Mouse (Mus musculus): Measurements from ENCODE around the gene Inhbb. TPM values are rescaled to one million over a fixed set of nuclear protein-coding genes. Genes with fewer than 3 reads are reported as not detected.

Gene Inhbb
- 0.06 and 0.11 TPM in 2 replicates for polyA plus RNA-seq (2014; fragmentation: Nextera tagmentation; extraction: Ambion mirVana)

DNA sequence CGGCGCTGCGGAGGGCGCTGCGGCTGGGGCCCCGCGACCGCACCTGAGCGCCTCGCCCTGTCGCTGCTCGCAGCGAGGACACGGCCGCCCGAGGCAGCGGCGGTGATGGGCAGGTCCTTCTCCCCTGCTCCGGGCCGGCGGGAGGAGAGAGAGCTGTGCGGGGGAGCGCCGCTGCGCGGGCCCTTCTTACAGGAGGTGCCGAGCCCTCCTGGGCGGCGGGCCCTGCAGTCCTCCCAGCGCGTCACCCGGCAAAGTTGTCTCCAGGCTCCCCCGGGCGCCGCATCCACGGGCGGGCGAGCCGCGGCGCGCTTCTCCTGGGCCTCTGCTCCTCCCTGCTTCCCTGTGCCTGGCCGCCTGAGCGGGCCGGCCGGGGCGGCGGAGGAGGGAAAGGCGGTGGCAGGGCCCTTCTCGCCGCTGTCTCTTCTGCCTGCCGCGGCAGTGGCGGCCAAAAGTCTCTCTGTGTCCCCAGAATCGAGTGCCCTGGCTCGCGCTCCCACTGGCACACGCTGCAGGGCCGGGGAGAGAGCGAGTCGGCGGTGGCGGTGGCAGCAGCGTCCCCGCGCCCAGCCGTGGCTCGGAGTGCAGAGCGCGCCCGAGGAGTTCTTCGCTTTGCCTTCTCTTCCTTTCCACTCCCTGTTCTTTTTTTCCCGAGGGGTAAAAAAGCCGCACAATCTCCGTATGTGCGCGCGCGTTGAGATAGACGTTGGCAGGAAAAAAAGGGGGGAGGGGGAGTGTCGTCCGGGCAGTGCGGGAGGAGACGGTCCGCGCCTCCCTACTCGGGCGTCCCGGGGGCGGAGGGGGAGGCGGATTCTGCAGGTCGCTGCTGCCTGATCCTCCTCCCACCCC is at the start of gene Inhbb:
TSS of gene Inhbb (minus strand) at position 673 of the 846 bp plus-strand sequence.
- Histone ChIP-seq H3K27ac (ENCODE audit: low read depth, low read length) (no peak within 1 kb of the TSS), H3K27me3 (replicated peaks; ENCODE audit: control insufficient read depth, insufficient read depth, low read length) (peaks cover 81% of the 10 kb centered on the region), H3K4me1 (replicated peaks; ENCODE audit: control insufficient read depth, insufficient read depth, low read length) (peaks cover 6% of the 10 kb centered on the region; the same call in 1 of the 2 replicates), H3K36me3 (ENCODE audit: control insufficient read depth, insufficient read depth, low read length) (no peaks in the 10 kb centered on the region), H3K9ac (ENCODE audit: low read depth, low read length) (peak within 1 kb of the TSS; percentile 34; the same call in 1 of the 2 replicates), H3K9me3 (ENCODE audit: control insufficient read depth, low read length) (no peaks in the 10 kb centered on the region), H3K4me2 (peak within 1 kb of the TSS; percentile 86), H3K4me3 (ENCODE audit: low read depth, low read length) (peak within 1 kb of the TSS; percentile 60)
- ATAC-seq (replicated peaks; ENCODE audit: low FRiP score): peak; percentile 13; the same call in 1 of the 2 replicates
- DNase-seq (ENCODE audit: low spot score): peak; percentile 58
- under 1% methylated on average over 74 of the region's 92 CpGs for WGBS

DNA sequence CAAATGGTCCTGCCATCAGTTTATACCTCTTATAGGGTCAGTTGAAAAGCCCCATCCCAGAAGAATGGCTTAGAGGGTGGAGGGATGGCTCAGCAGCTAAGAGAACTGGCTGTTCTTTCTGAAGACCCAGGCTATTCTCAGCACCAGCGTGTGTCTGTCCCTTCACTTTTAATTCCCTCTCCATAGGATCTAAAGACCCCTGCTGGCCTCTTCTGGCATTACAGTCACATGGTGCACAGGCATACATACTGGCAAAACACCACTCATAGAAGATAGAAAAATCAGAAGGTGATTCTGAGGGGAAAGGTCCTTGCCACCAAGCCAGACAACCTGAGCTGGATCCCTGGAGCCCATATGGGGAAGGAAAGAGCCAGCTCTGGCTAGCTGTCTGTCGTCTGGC is 41.3 kb upstream of the Inhbb start:
- Histone ChIP-seq H3K27me3 (replicated peaks; ENCODE audit: control insufficient read depth, insufficient read depth, low read length) (peaks cover 3% of the 10 kb centered on the region; the same call in 1 of the 2 replicates), H3K9me3 (ENCODE audit: control insufficient read depth, low read length) (no peaks in the 10 kb centered on the region), H3K27ac (ENCODE audit: low read depth, low read length) (no peak overlapping the region), H3K9ac (ENCODE audit: low read depth, low read length) (no peak overlapping the region), H3K36me3 (ENCODE audit: control insufficient read depth, insufficient read depth, low read length) (no peaks in the 10 kb centered on the region), H3K4me3 (ENCODE audit: low read depth, low read length) (no peak overlapping the region), H3K4me2 (no peak overlapping the region), H3K4me1 (replicated peaks; ENCODE audit: control insufficient read depth, insufficient read depth, low read length) (no peaks in the 10 kb centered on the region)
- 37% methylated on average over 2 of the region's 2 CpGs for WGBS
- no peak for DNase-seq (ENCODE audit: low spot score)
- no peak for ATAC-seq (replicated peaks; ENCODE audit: low FRiP score)

DNA sequence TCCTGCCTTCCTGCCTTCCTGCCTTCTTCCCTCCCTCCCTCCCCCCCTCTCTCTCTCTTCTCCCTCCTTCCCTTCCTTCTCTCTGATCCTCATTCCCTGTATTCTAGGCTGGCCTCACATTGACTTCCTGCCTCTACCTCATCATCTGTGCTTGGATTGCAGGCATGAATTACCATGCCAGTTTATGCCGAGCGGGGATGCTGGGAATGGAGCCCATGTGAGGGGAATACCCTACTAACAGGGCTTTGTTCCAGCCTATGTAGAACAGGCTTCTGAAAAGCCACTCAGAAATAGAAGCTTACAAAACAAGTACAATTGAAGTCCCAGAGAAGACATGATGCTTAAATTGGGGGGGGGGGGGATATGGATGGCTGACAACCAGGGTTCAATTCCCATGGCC is 38.0 kb upstream of the Inhbb start:
- no peaks in the 10 kb centered on the region for H3K36me3 ChIP-seq (ENCODE audit: control insufficient read depth, insufficient read depth, low read length)
- H3K27ac ChIP-seq (ENCODE audit: low read depth, low read length): no peak overlapping the region
- WGBS: 82% methylated on average over 2 of the region's 2 CpGs
- H3K4me3 ChIP-seq (ENCODE audit: low read depth, low read length): no peak overlapping the region
- H3K9ac ChIP-seq (ENCODE audit: low read depth, low read length): no peak overlapping the region
- DNase-seq (ENCODE audit: low spot score) (no peak), ATAC-seq (replicated peaks; ENCODE audit: low FRiP score) (no peak)
- H3K4me2 ChIP-seq: no peak overlapping the region
- peaks cover 10% of the 10 kb centered on the region for H3K27me3 ChIP-seq (replicated peaks; ENCODE audit: control insufficient read depth, insufficient read depth, low read length)
- no peaks in the 10 kb centered on the region for H3K9me3 ChIP-seq (ENCODE audit: control insufficient read depth, low read length)
- H3K4me1 ChIP-seq (replicated peaks; ENCODE audit: control insufficient read depth, insufficient read depth, low read length): no peaks in the 10 kb centered on the region

DNA sequence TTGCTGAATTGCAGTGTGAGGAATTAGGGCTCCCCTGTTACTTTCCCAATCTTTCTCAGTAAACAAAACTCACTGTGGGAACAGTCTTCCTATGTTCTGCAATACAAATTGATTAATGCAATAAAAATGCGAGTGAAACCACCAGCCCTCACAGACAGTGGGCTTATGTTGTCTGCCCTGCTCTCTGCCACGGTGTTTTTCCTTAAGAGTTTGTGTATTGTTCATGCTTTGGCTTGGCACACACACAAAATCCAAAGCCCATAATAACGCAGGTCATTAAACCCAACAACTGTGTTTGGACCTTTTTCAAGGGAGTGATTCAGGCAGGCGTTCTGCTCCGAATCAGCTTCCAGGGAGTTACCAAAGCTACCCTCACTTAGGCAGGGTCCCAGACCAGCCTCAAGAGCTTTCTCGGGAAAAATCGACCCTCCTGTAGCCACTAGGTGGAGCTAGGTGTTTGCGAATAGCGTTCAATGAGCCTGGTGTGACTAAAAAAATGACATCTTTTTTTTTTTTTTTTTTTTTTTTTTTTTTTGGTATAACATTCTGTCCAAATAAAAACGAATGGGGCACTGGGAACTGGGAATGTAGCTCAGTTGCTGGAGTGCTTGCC is 36.1 kb upstream of the Inhbb start:
- no peak for DNase-seq (ENCODE audit: low spot score)
- Histone ChIP-seq H3K9ac (ENCODE audit: low read depth, low read length) (no peak overlapping the region), H3K27ac (ENCODE audit: low read depth, low read length) (no peak overlapping the region), H3K4me3 (ENCODE audit: low read depth, low read length) (no peak overlapping the region), H3K27me3 (replicated peaks; ENCODE audit: control insufficient read depth, insufficient read depth, low read length) (peaks cover 10% of the 10 kb centered on the region), H3K9me3 (ENCODE audit: control insufficient read depth, low read length) (no peaks in the 10 kb centered on the region), H3K4me1 (replicated peaks; ENCODE audit: control insufficient read depth, insufficient read depth, low read length) (no peaks in the 10 kb centered on the region), H3K4me2 (no peak overlapping the region), H3K36me3 (ENCODE audit: control insufficient read depth, insufficient read depth, low read length) (no peaks in the 10 kb centered on the region)
- 17% methylated on average over 10 of the region's 10 CpGs for WGBS
- ATAC-seq (replicated peaks; ENCODE audit: low FRiP score): no peak

DNA sequence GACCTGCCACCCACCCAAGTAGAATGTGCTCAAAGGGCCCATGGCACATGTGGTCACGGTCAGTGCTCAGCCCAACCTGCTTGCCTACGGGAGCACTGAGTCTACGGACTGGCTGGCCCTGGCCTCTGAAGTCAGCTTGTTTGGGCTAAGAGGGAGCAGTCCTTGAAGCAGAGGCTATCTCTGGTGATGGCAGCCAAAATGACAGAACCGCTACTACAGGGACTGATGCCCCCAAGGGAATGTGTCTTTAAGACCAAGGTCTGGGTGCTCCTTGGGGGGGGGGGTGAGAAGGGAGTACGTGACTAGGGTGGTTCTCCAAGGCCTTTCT is 35.4 kb upstream of the Inhbb start:
- H3K27ac ChIP-seq (ENCODE audit: low read depth, low read length): no peak overlapping the region
- DNase-seq (ENCODE audit: low spot score) (no peak), ATAC-seq (replicated peaks; ENCODE audit: low FRiP score) (no peak)
- H3K9me3 ChIP-seq (ENCODE audit: control insufficient read depth, low read length): no peaks in the 10 kb centered on the region
- no peaks in the 10 kb centered on the region for H3K36me3 ChIP-seq (ENCODE audit: control insufficient read depth, insufficient read depth, low read length)
- WGBS: 53% methylated on average over 5 of the region's 5 CpGs
- H3K4me1 ChIP-seq (replicated peaks; ENCODE audit: control insufficient read depth, insufficient read depth, low read length): no peaks in the 10 kb centered on the region
- no peak overlapping the region for H3K9ac ChIP-seq (ENCODE audit: low read depth, low read length)
- no peak overlapping the region for H3K4me2 ChIP-seq
- peaks cover 10% of the 10 kb centered on the region for H3K27me3 ChIP-seq (replicated peaks; ENCODE audit: control insufficient read depth, insufficient read depth, low read length)
- no peak overlapping the region for H3K4me3 ChIP-seq (ENCODE audit: low read depth, low read length)

DNA sequence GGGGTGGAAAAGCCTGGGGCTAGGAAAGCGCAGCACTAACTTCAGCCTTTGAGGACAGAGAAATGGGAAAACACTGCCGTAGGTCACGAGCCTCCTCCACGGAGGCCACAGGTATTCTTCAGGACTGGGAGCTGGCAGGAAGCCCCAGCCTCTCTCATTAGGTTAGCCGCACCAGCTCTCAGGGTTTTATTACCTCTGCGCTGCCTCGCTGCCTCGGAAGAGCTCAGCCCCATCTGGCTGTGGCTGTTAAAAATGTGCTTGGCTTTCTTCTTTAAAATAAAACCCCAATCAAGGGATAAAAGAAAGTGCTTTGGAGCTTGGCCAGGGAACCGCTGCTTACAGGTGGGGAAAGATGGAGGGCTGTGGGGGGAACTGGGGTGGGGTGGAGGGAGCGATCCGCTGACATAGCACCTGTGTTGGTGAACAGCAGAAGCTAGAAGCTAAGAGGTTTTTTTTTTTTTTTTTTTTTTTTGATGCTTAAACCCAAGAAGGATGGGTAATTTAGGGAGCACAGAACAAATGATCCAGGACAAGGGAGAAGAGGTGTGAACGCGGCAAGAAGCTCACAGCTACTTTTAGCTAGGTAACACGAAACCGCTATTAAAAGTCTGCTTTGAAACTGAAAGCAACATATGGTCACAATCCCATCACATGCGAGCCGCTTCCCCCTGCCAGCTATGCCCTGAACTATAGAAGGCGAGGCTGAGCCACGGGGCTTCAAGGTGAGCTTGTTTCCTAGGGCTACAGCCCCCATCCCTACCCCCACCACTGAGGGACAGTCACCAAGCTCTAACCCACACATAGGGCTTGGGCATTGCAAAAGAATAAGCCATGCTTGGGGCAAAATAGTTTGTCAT is 34.9 kb upstream of the Inhbb start:
- H3K27ac ChIP-seq (ENCODE audit: low read depth, low read length): no peak overlapping the region
- no peak overlapping the region for H3K9ac ChIP-seq (ENCODE audit: low read depth, low read length)
- peak overlapping the region; percentile 18; the same call in 1 of the 2 replicates for H3K4me2 ChIP-seq
- peaks cover 8% of the 10 kb centered on the region for H3K27me3 ChIP-seq (replicated peaks; ENCODE audit: control insufficient read depth, insufficient read depth, low read length)
- no peaks in the 10 kb centered on the region for H3K9me3 ChIP-seq (ENCODE audit: control insufficient read depth, low read length)
- no peaks in the 10 kb centered on the region for H3K36me3 ChIP-seq (ENCODE audit: control insufficient read depth, insufficient read depth, low read length)
- no peak for ATAC-seq (replicated peaks; ENCODE audit: low FRiP score)
- H3K4me1 ChIP-seq (replicated peaks; ENCODE audit: control insufficient read depth, insufficient read depth, low read length): no peaks in the 10 kb centered on the region
- DNase-seq (ENCODE audit: low spot score): no peak
- no peak overlapping the region for H3K4me3 ChIP-seq (ENCODE audit: low read depth, low read length)
- 37% methylated on average over 19 of the region's 19 CpGs for WGBS

DNA sequence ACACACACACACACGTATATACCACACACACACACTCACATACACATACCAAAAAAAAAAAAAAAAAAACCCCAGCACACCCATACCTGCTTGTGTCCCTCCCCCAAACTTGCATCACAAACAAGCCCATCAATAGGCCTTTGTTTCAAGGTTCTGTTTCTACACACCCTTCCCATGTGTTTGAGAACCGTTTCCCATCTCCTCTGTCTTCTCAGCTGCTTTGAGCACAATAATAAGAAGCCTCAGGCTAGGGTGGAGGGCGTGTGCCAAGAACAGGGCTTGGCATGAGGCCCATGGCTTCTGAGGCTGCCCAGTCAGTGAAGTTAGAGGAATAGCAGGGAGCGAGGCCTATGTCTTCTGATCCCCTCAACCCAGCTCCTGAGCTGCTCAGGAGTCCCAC is 31.7 kb upstream of the Inhbb start:
- Histone ChIP-seq H3K4me3 (ENCODE audit: low read depth, low read length) (no peak overlapping the region), H3K36me3 (ENCODE audit: control insufficient read depth, insufficient read depth, low read length) (no peaks in the 10 kb centered on the region), H3K27me3 (replicated peaks; ENCODE audit: control insufficient read depth, insufficient read depth, low read length) (peaks cover 8% of the 10 kb centered on the region; the same call in 1 of the 2 replicates), H3K9ac (ENCODE audit: low read depth, low read length) (no peak overlapping the region), H3K9me3 (ENCODE audit: control insufficient read depth, low read length) (no peaks in the 10 kb centered on the region), H3K4me2 (no peak overlapping the region), H3K4me1 (replicated peaks; ENCODE audit: control insufficient read depth, insufficient read depth, low read length) (no peaks in the 10 kb centered on the region), H3K27ac (ENCODE audit: low read depth, low read length) (no peak overlapping the region)
- no peak for ATAC-seq (replicated peaks; ENCODE audit: low FRiP score)
- WGBS: 71% methylated on average over 3 of the region's 4 CpGs
- no peak for DNase-seq (ENCODE audit: low spot score)

DNA sequence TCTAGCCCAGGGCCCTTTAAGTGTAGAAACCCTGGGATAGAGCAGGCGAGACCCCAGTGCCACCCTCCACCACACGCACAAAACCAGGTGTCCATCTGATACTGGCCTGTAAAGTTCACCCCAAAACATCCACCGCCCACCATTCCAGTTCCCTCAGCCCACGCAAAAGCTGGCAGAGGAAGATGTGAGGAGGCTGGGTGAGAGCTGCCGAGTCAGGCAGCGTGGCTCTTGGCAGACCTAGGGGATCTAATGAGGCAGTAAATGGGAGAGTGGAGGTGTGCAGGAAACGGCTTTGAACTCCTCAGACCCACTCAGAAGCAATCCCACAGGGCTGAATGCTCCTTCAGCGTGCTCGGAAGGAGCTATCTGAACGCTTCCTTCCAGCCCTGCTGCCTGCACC is 29.4 kb upstream of the Inhbb start:
- H3K36me3 ChIP-seq (ENCODE audit: control insufficient read depth, insufficient read depth, low read length): no peaks in the 10 kb centered on the region
- H3K9me3 ChIP-seq (ENCODE audit: control insufficient read depth, low read length): no peaks in the 10 kb centered on the region
- 72% methylated on average over 10 of the region's 10 CpGs for WGBS
- DNase-seq (ENCODE audit: low spot score) (no peak), ATAC-seq (replicated peaks; ENCODE audit: low FRiP score) (no peak)
- H3K27me3 ChIP-seq (replicated peaks; ENCODE audit: control insufficient read depth, insufficient read depth, low read length): peaks cover 6% of the 10 kb centered on the region; the same call in 1 of the 2 replicates
- H3K4me2 ChIP-seq: no peak overlapping the region
- no peak overlapping the region for H3K27ac ChIP-seq (ENCODE audit: low read depth, low read length)
- no peaks in the 10 kb centered on the region for H3K4me1 ChIP-seq (replicated peaks; ENCODE audit: control insufficient read depth, insufficient read depth, low read length)
- no peak overlapping the region for H3K9ac ChIP-seq (ENCODE audit: low read depth, low read length)
- no peak overlapping the region for H3K4me3 ChIP-seq (ENCODE audit: low read depth, low read length)

Data from liver, embryonic 11.5 days (tissue).